Mouse (Mus musculus): Measurements from ENCODE around the gene Hint2. TPM values are rescaled to one million over a fixed set of nuclear protein-coding genes. Genes with fewer than 3 reads are reported as not detected.

Gene Hint2
- total and polyA plus RNA-seq, 3 experiments, result 6.4 to 27.9 (median 17.8) TPM

DNA sequence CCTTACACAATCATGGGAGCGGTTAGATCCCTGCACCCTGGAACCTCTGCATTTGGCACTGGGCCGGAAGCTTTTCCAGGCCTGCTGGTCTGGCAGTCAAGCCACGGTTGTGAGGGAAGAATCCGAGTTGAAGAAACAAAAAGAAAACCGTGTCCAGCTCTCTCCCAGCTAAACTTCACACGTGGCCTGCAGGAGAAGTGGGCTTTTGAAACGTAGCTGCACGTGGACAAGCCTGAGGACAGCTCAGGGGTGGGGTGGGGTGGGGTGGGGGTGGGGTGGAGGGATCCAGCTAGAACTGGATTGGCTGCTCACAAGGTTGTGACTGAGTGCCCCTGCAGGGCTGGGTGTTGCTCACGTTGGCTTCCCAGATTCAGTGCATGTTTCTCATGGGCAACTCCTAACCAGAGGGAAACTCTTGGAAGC, 39.0 kb upstream of the Hint2 start:
- Histone ChIP-seq H3K36me3 (replicated peaks in 1 of 2; ENCODE audit: control insufficient read depth in 1 of 2, insufficient read depth in 1 of 2, low read length in 1 of 2) (no peaks in the 10 kb centered on the region), H3K4me1 (ENCODE audit: control insufficient read depth in 1 of 2, insufficient read depth in 2 of 2) (no peaks in the 10 kb centered on the region), H3K27ac (ENCODE audit: insufficient read depth, low read depth) (no peak overlapping the region), H3K4me2 (ENCODE audit: insufficient read depth, low read depth, poor library complexity, severe bottlenecking) (no peak overlapping the region), H3K9me3 (replicated peaks; ENCODE audit: low read length) (no peaks in the 10 kb centered on the region), H3K9ac (ENCODE audit: insufficient read depth, low read depth) (no peak overlapping the region), H3K4me3 (replicated peaks in 1 of 3; ENCODE audit: low read depth in 2 of 3, low read length in 2 of 3, poor library complexity in 1 of 3) (no peak overlapping the region), H3K79me2 (replicated peaks; ENCODE audit: control insufficient read depth, extremely low read depth, insufficient read depth, poor library complexity, severe bottlenecking) (no peaks in the 10 kb centered on the region), H3K27me3 (replicated peaks) (peaks cover 90% of the 10 kb centered on the region)
- DNase-seq (ENCODE audit: extremely low read depth), result no peak
- dilution Hi-C loops (cut with MboI; ENCODE audit: extremely low pct_ligation_motif_present, extremely low pct_unique_long_range_greater_than_20kb, low sequenced_read_pairs) (no loop called here), in situ Hi-C loops (cut with MboI; ENCODE audit: low pct_ligation_motif_present, low pct_unique_long_range_greater_than_20kb, low sequenced_read_pairs) (no loop called here)
- TF ChIP-seq CTCF (conservative IDR thresholded peaks at IDR 0.05 in 1 of 2, IDR thresholded peaks at IDR 0.05 in 1 of 2; ENCODE audit: low read depth in 2 of 2, low read length in 2 of 2) (no peak), RAD21 (IDR thresholded peaks at IDR 0.05; ENCODE audit: low read depth, low read length) (no peak), CHD1 (IDR thresholded peaks at IDR 0.05; ENCODE audit: low read depth, low read length) (no peak), MYC (IDR thresholded peaks at IDR 0.05; ENCODE audit: low read depth, low read length) (no peak), KAT2A (IDR thresholded peaks at IDR 0.05; ENCODE audit: insufficient replicate concordance, low read length) (no peak), ELF1 (IDR thresholded peaks at IDR 0.05; ENCODE audit: low read depth, low read length) (no peak), ZNF384 (IDR thresholded peaks at IDR 0.05; ENCODE audit: low read depth, low read length) (no peak), NELFE (IDR thresholded peaks at IDR 0.05; ENCODE audit: low read depth, low read length) (no peak), TCF12 (IDR thresholded peaks at IDR 0.05; ENCODE audit: low read depth, low read length) (no peak), NRF1 (IDR thresholded peaks at IDR 0.05; ENCODE audit: low read depth, low read length) (no peak), GABPA (IDR thresholded peaks at IDR 0.05; ENCODE audit: insufficient replicate concordance, low read depth, low read length) (no peak)

DNA sequence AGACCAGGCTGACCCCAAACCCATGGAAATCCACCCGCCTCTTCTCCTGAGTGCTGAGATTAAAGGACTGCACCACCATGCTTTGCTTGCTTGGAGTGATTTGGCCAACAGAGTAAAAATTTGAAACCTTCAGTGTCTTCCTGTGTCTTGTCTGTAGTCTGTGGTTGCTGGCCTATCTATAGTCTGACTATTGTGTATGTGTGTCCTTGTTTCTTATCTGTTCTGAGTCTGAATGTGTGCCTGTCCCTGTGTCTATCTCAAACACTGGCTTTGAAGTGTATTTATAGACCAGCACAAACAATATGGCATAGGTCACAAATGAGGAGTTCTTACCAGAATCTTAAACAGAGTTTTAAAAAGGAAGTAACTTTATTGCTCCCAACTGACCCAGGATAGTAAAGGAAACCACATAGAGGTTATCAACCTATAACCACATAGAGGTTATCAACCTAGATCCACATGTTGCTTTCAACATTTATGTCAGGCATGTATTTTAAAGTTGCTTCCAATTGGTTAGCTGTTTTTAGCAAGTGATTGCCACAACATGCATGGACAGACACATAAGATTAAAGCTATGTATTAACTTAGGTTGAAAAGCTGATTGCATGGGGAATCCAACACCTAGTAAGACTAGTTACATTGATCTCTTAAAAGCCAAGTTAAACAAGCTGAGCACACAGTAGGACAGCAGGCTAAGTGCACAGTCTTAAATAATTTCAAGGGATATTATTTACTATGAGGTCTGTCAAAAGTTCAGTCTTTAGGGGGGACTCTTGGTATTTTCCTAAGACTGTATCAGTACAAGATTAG, 38.4 kb upstream of the Hint2 start:
- H3K36me3 ChIP-seq (replicated peaks in 1 of 2; ENCODE audit: control insufficient read depth in 1 of 2, insufficient read depth in 1 of 2, low read length in 1 of 2), result no peaks in the 10 kb centered on the region
- no peaks in the 10 kb centered on the region for H3K4me1 ChIP-seq (ENCODE audit: control insufficient read depth in 1 of 2, insufficient read depth in 2 of 2)
- H3K27me3 ChIP-seq (replicated peaks), result peaks cover 90% of the 10 kb centered on the region
- in situ Hi-C loops (cut with MboI; ENCODE audit: low pct_ligation_motif_present, low pct_unique_long_range_greater_than_20kb, low sequenced_read_pairs) (no loop called here), dilution Hi-C loops (cut with MboI; ENCODE audit: extremely low pct_ligation_motif_present, extremely low pct_unique_long_range_greater_than_20kb, low sequenced_read_pairs) (no loop called here)
- TF ChIP-seq CTCF (conservative IDR thresholded peaks at IDR 0.05 in 1 of 2, IDR thresholded peaks at IDR 0.05 in 1 of 2; ENCODE audit: low read depth in 2 of 2, low read length in 2 of 2), result no peak
- TF ChIP-seq ZC3H11A (IDR thresholded peaks at IDR 0.05; ENCODE audit: low read depth, low read length), result no peak
- no peak for TF ChIP-seq IRF4 (IDR thresholded peaks at IDR 0.05; ENCODE audit: low read depth, low read length)
- TF ChIP-seq ELF1 (IDR thresholded peaks at IDR 0.05; ENCODE audit: low read depth, low read length), result no peak
- no peak for TF ChIP-seq MXI1 (IDR thresholded peaks at IDR 0.05; ENCODE audit: low read depth, low read length)
- TF ChIP-seq EP300 (IDR thresholded peaks at IDR 0.05; ENCODE audit: low read length), result no peak
- no peak for TF ChIP-seq CHD1 (IDR thresholded peaks at IDR 0.05; ENCODE audit: low read depth, low read length)
- no peak for TF ChIP-seq PAX5 (IDR thresholded peaks at IDR 0.05; ENCODE audit: low read length)
- no peak for TF ChIP-seq RCOR1 (conservative IDR thresholded peaks at IDR 0.05; ENCODE audit: low read depth, low read length)
- TF ChIP-seq TBP (conservative IDR thresholded peaks at IDR 0.05; ENCODE audit: low read depth, low read length), result no peak
- TF ChIP-seq NELFE (IDR thresholded peaks at IDR 0.05; ENCODE audit: low read depth, low read length), result no peak
- TF ChIP-seq E2F4 (IDR thresholded peaks at IDR 0.05; ENCODE audit: insufficient replicate concordance, low read depth, low read length), result no peak
- no peak for TF ChIP-seq JUN (IDR thresholded peaks at IDR 0.05; ENCODE audit: insufficient read depth, low read depth, low read length)
- no peak for TF ChIP-seq TCF12 (IDR thresholded peaks at IDR 0.05; ENCODE audit: low read depth, low read length)
- H3K4me3 ChIP-seq (replicated peaks in 1 of 3; ENCODE audit: low read depth in 2 of 3, low read length in 2 of 3, poor library complexity in 1 of 3), result no peak overlapping the region
- DNase-seq (ENCODE audit: extremely low read depth), result no peak
- no peak overlapping the region for H3K27ac ChIP-seq (ENCODE audit: insufficient read depth, low read depth)
- H3K9ac ChIP-seq (ENCODE audit: insufficient read depth, low read depth), result no peak overlapping the region
- H3K9me3 ChIP-seq (replicated peaks; ENCODE audit: low read length), result no peaks in the 10 kb centered on the region
- H3K4me2 ChIP-seq (ENCODE audit: insufficient read depth, low read depth, poor library complexity, severe bottlenecking), result no peak overlapping the region
- no peaks in the 10 kb centered on the region for H3K79me2 ChIP-seq (replicated peaks; ENCODE audit: control insufficient read depth, extremely low read depth, insufficient read depth, poor library complexity, severe bottlenecking)

Measured in CH12.LX (cell line).